Mouse (Mus musculus): Measurements from ENCODE around the gene Lhb. TPM values are rescaled to one million over a fixed set of nuclear protein-coding genes. Genes with fewer than 3 reads are reported as not detected.
"Not testable (repeated sequence)": the region's sequence is repeated elsewhere in the genome, so short reads cannot be mapped to it uniquely, and the experiment has no call there.

Lhb gene
- polyA plus RNA-seq, 1 experiment from 2014 or later = not detected

DNA sequence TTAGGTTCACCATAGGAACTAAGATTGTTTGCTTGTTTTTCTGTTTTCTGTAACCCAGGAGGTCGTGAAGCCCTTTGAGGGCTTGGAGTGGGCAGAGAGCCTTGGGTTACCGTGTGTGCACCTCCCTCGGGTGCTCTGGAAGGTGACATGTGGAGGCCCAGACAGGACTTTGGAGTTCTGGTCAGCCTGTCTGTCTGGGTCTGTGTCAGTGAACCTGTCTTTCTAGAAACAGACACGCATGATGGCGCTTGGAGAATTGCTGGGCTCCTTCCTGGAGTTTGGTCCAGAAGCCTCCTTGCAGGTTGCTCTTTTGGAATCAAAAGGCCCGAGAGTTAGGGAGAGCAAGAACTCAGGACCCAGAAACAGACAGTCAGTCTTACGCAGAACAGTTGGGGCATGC lies 39.8 kb downstream of the Lhb start:
- no peak for TF ChIP-seq CTCF (IDR thresholded peaks at IDR 0.05; ENCODE audit: low read depth)
- 37% methylated on average over 7 of the region's 7 CpGs for WGBS
- H3K9me3 ChIP-seq (ENCODE audit: control insufficient read depth) = no peaks in the 10 kb centered on the region
- H3K4me3 ChIP-seq (ENCODE audit: low read depth, low read length) = peak overlapping the region; percentile 74
- H3K27ac ChIP-seq (ENCODE audit: low read depth, low read length) = peak overlapping the region; percentile 94
- ATAC-seq = peak; percentile 44
- peak overlapping the region; percentile 65 for H3K4me2 ChIP-seq (replicated peaks; ENCODE audit: low read depth)
- no peaks in the 10 kb centered on the region for H3K27me3 ChIP-seq (replicated peaks; ENCODE audit: control insufficient read depth, insufficient read depth, low read length)
- H3K36me3 ChIP-seq (ENCODE audit: control insufficient read depth, insufficient read depth) = peaks cover 46% of the 10 kb centered on the region
- 0 out of 2 replicates have a peak, but pooled peaks cover 9% of the 10 kb centered on the region for H3K4me1 ChIP-seq (replicated peaks; ENCODE audit: control insufficient read depth, insufficient read depth, low read length)
- H3K9ac ChIP-seq (ENCODE audit: low read depth, low read length) = peak overlapping the region; percentile 51; the same call in 1 of the 2 replicates

DNA sequence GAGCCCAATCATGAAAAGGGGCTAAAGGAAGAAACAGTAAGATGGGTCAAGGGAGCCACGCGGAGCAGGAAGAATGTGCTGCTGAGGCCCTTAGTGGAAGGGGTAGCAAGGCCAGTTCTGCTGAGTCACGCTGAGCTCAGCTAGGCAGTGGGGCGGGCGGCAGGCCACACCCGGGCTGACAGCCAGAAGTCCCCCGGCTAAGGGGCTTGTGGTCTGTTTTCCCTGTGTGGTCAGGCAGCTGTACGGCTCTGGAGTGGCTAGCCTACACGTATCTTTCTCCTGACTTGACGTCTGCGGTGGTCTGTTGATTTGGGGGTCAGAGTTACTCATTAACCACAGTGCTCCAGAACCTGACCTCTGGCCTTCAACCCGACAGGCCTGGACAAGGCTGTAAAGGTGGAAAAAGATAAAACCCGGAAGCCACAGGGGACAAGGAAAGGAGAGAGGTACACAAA lies 40.3 kb downstream of the Lhb start:
- H3K9ac ChIP-seq (ENCODE audit: low read depth, low read length) = peak overlapping the region; percentile 51; the same call in 1 of the 2 replicates
- 3% methylated on average over 13 of the region's 13 CpGs for WGBS

DNA sequence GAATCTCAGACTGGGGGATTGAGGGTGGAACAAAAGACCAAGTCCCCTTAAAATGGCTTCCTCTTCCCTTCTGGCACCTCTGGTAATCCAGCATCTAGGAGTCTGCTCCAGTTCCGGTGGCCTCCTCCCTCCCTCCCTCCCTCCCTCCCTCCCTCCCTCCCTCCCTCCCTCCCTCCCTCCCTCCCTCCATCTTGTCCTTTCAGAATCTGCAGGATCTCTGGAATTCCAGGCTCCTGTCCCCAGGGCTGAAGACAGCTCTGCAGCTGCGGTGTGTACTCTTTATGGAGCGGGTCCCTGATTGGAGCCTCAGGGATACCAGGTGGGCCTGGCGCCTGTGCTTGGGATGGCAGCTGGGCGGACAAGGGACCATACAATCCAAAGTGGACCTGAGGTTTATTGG lies 40.7 kb downstream of the Lhb start:
- Histone ChIP-seq H3K27me3 (replicated peaks; ENCODE audit: control insufficient read depth, insufficient read depth, low read length) (no peaks in the 10 kb centered on the region), H3K4me1 (replicated peaks; ENCODE audit: control insufficient read depth, insufficient read depth, low read length) (0 out of 2 replicates have a peak, but pooled peaks cover 14% of the 10 kb centered on the region), H3K4me3 (ENCODE audit: low read depth, low read length) (no peak overlapping the region), H3K4me2 (replicated peaks; ENCODE audit: low read depth) (peak overlapping the region; percentile 65), H3K36me3 (ENCODE audit: control insufficient read depth, insufficient read depth) (peaks cover 45% of the 10 kb centered on the region), H3K9me3 (ENCODE audit: control insufficient read depth) (no peaks in the 10 kb centered on the region), H3K27ac (ENCODE audit: low read depth, low read length) (peak overlapping the region; percentile 94), H3K9ac (ENCODE audit: low read depth, low read length) (peak overlapping the region; percentile 51; the same call in 1 of the 2 replicates)
- no peak for TF ChIP-seq CTCF (IDR thresholded peaks at IDR 0.05; ENCODE audit: low read depth)
- WGBS = 44% methylated on average over 4 of the region's 5 CpGs
- ATAC-seq = 0 out of 2 replicates have a peak, but pooled peaks have one; percentile 0

More for the DNA sequence above, 40.3 kb downstream of the Lhb start:
- ATAC-seq = peak; percentile 50
- peak overlapping the region; percentile 74 for H3K4me3 ChIP-seq (ENCODE audit: low read depth, low read length)
- no peak for TF ChIP-seq CTCF (IDR thresholded peaks at IDR 0.05; ENCODE audit: low read depth)
- peak overlapping the region; percentile 65 for H3K4me2 ChIP-seq (replicated peaks; ENCODE audit: low read depth)
- 0 out of 2 replicates have a peak, but pooled peaks cover 11% of the 10 kb centered on the region for H3K4me1 ChIP-seq (replicated peaks; ENCODE audit: control insufficient read depth, insufficient read depth, low read length)
- no peaks in the 10 kb centered on the region for H3K27me3 ChIP-seq (replicated peaks; ENCODE audit: control insufficient read depth, insufficient read depth, low read length)
- H3K9me3 ChIP-seq (ENCODE audit: control insufficient read depth) = no peaks in the 10 kb centered on the region
- H3K27ac ChIP-seq (ENCODE audit: low read depth, low read length) = peak overlapping the region; percentile 94
- peaks cover 45% of the 10 kb centered on the region for H3K36me3 ChIP-seq (ENCODE audit: control insufficient read depth, insufficient read depth)

DNA sequence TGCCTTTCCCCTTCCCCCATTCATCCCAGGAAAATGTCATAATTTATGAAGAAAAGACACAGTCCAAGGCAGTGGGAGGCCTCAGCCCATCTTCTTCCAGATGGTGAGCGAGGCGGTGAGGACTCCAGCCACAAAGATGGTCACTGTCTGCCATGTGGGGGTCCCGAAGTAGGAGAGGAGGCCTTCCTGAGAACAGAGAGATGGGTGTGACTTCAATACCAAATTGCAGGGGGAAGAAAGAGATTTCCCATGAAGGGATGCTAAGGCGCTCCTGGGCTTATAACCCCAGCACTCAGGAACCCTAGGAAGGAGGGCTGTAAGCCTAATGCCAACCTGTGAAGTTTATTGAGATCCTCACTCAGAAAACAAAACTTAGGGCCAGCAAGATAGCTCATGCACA lies 41.2 kb downstream of the Lhb start:
- Histone ChIP-seq H3K4me1 (replicated peaks; ENCODE audit: control insufficient read depth, insufficient read depth, low read length) (0 out of 2 replicates have a peak, but pooled peaks cover 14% of the 10 kb centered on the region), H3K4me2 (replicated peaks; ENCODE audit: low read depth) (peak overlapping the region; percentile 65), H3K9me3 (ENCODE audit: control insufficient read depth) (no peaks in the 10 kb centered on the region), H3K36me3 (ENCODE audit: control insufficient read depth, insufficient read depth) (peaks cover 43% of the 10 kb centered on the region), H3K27me3 (replicated peaks; ENCODE audit: control insufficient read depth, insufficient read depth, low read length) (no peaks in the 10 kb centered on the region), H3K4me3 (ENCODE audit: low read depth, low read length) (no peak overlapping the region), H3K27ac (ENCODE audit: low read depth, low read length) (peak overlapping the region; percentile 94), H3K9ac (ENCODE audit: low read depth, low read length) (no peak overlapping the region)
- ATAC-seq = no peak
- WGBS = 87% methylated on average over 4 of the region's 4 CpGs
- TF ChIP-seq CTCF (IDR thresholded peaks at IDR 0.05; ENCODE audit: low read depth) = no peak

DNA sequence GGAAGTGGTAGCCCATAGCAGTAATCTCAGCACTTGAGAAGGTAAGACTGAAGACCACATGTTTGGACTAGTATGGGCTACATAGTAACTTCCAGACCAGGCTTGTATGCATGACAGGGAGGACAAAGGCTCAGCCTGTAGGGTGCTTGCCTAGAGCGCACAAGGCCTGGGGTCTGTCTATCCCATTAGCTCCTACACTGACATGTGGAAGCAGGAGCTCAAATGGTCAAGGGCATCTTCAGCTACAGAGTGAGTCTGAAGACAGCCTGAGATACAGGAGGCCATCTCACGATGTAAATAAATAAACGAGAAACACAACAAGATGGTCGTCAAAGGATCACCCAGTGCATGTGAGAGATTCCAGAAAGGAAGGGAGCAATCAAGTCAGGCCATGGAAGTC lies 41.7 kb downstream of the Lhb start:
- Histone ChIP-seq H3K27me3 (replicated peaks; ENCODE audit: control insufficient read depth, insufficient read depth, low read length) (no peaks in the 10 kb centered on the region), H3K4me3 (ENCODE audit: low read depth, low read length) (no peak overlapping the region), H3K36me3 (ENCODE audit: control insufficient read depth, insufficient read depth) (peaks cover 37% of the 10 kb centered on the region), H3K9me3 (ENCODE audit: control insufficient read depth) (no peaks in the 10 kb centered on the region), H3K4me2 (replicated peaks; ENCODE audit: low read depth) (no peak overlapping the region), H3K9ac (ENCODE audit: low read depth, low read length) (no peak overlapping the region), H3K4me1 (replicated peaks; ENCODE audit: control insufficient read depth, insufficient read depth, low read length) (0 out of 2 replicates have a peak, but pooled peaks cover 14% of the 10 kb centered on the region), H3K27ac (ENCODE audit: low read depth, low read length) (peak overlapping the region; percentile 94; the same call in 1 of the 2 replicates)
- no peak for TF ChIP-seq CTCF (IDR thresholded peaks at IDR 0.05; ENCODE audit: low read depth)
- WGBS = 86% methylated on average over 4 of the region's 4 CpGs
- ATAC-seq = no peak

DNA sequence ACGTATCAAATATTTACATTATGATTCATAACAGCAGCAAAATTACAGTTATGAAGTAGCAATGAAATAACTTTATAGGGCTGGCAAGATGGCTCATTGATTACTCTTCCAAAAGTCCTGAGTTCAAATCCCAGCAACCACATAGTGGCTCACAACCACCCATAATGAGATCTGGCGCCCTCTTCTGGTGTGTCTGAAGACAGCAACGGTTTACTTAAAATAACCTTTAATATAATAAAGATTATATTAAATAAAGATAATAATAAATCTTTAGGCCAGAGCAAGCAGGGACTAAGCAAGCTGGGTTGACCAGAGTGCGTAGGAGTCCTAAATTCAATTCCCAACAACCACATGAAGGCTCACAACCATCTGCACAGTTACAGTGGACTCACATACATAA lies 42.2 kb downstream of the Lhb start:
- WGBS = 73% methylated on average over 4 of the region's 4 CpGs

More for the DNA sequence above, 42.2 kb downstream of the Lhb start:
- H3K4me3 ChIP-seq (ENCODE audit: low read depth, low read length); ATAC-seq; H3K27ac ChIP-seq (ENCODE audit: low read depth, low read length); H3K27me3 ChIP-seq (replicated peaks; ENCODE audit: control insufficient read depth, insufficient read depth, low read length); H3K9ac ChIP-seq (ENCODE audit: low read depth, low read length); H3K4me2 ChIP-seq (replicated peaks; ENCODE audit: low read depth); H3K9me3 ChIP-seq (ENCODE audit: control insufficient read depth): not testable (repeated sequence)
- H3K4me1 ChIP-seq (replicated peaks; ENCODE audit: control insufficient read depth, insufficient read depth, low read length) = 0 out of 2 replicates have a peak, but pooled peaks cover 14% of the 10 kb centered on the region
- TF ChIP-seq CTCF (IDR thresholded peaks at IDR 0.05; ENCODE audit: low read depth) = peak; percentile 43; the same call in 1 of the 2 replicates
- peaks cover 32% of the 10 kb centered on the region for H3K36me3 ChIP-seq (ENCODE audit: control insufficient read depth, insufficient read depth)
